Mouse (Mus musculus) midbrain, embryonic 11.5 days (tissue): ENCODE measurements around the gene Socs3. TPM values are rescaled to one million over a fixed set of nuclear protein-coding genes. Genes with fewer than 3 reads are reported as not detected.

Source experiments
- ATAC-seq: fragments of 200-750 bp; cut with Nextera tagmentation; 2 replicates; pipeline ENCODE4 v1.8.0; 2017; ENCODE audit warnings: moderate TSS enrichment, moderate library complexity; ENCODE audit not compliant: low FRiP score
- DNase-seq: peaks from one replicate; pipeline ENCODE4 v3.0.0; 2015; ENCODE audit warnings: low spot score; ENCODE audit errors: missing footprints
- H3K27ac ChIP-seq: fragments of 300-500 bp; sonication (generic); 2 replicates; pipeline ENCODE4 v1.5.1; 2014; ENCODE audit warnings: low read depth, low read length
- H3K27me3 ChIP-seq: fragments of 300-500 bp; sonication (generic); 2 replicates; pipeline ENCODE4 v1.6.1; 2014; ENCODE audit warnings: mild to moderate bottlenecking, low read length, moderate library complexity, mixed read lengths; ENCODE audit not compliant: control insufficient read depth, insufficient read depth
- H3K36me3 ChIP-seq: fragments of 300-500 bp; sonication (generic); 2 replicates; pipeline ENCODE4 v1.6.1; 2014; ENCODE audit warnings: mild to moderate bottlenecking, low read length, moderate library complexity, mixed read lengths; ENCODE audit not compliant: control insufficient read depth, insufficient read depth
- H3K4me1 ChIP-seq: fragments of 300-500 bp; sonication (generic); 2 replicates; pipeline ENCODE4 v1.6.1; 2014; ENCODE audit warnings: low read length; ENCODE audit not compliant: control insufficient read depth, insufficient read depth
- H3K4me2 ChIP-seq: fragments of 300-500 bp; sonication (generic); 2 replicates; pipeline ENCODE4 v1.6.1; 2014; ENCODE audit warnings: mild to moderate bottlenecking, moderate library complexity
- H3K4me3 ChIP-seq: fragments of 300-500 bp; sonication (generic); 2 replicates; pipeline ENCODE4 v1.5.1; 2014; ENCODE audit warnings: low read depth, low read length
- H3K9ac ChIP-seq: fragments of 300-500 bp; sonication (generic); 2 replicates; pipeline ENCODE4 v1.6.1; 2014; ENCODE audit warnings: low read length
- H3K9me3 ChIP-seq: fragments of 300-500 bp; sonication (generic); 2 replicates; pipeline ENCODE4 v1.6.1; 2016; ENCODE audit warnings: low read length; ENCODE audit not compliant: control insufficient read depth
- WGBS: fragments of 180-500 bp; shearing (Covaris S2); extraction: QIAGEN DNeasy Blood & Tissue Kit; methylation state at CpG from one replicate; pipeline ENCODE4 v1.1.7; 2014; 5-methylcytosine and 5-hydroxymethylcytosine counted together
- polyA plus RNA-seq: library from polyadenylated mRNA; unstranded; fragments of >200 nt; fragmentation: Nextera tagmentation; extraction: Ambion mirVana; gene quantifications from 2 replicates; pipeline ENCODE4 v1.2.1, GENCODE M21; 2014

Socs3 gene
- polyA plus RNA-seq = 5.5 and 5.9 TPM in 2 replicates

DNA sequence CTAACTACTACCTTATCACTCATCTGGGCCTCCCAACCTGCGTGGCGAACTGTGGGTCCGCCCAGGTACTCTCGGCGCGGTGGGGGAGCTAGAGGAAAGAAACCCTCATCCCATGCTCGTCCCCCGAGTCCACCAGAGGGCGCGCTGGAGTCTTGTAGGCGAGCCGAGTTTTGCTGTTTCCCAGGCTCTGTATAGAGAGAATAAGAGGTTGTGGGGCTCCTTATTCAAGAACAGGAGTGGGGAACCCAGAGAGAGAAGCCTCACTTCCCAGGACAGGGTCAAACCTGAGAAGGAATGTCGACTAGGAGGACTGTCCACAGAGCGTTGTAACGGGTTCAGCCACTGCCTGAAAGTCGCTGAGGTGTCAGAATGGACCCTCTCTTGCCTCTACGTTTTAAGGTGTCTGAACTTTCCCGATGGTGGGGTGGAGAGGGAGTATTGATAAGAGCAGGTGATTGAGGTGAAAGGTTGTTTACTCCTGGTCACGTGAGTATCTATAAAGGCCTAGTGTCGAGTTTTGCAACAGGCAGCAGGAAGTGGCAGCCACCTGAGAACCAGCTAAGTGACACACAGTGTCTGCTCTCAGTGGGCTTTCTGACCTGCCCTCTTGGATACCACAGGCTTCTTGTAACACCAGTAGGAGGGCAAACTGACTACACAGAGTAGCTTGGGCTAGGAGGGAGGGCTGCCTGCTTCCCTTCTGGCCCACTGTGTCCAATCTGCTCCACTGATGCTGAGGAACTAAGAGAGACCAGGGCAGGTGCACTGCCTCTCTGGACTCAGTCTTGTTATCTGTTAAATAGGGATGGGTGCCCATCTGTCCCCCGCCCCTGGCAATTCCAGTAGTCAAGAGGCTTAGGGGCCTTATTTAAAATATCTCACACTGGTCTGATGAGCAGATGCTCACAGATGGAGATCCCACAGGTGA, at the start of gene Socs3:
TSS of gene Socs3 (minus strand) at position 103 of the 928 bp plus-strand sequence.
- H3K4me2 ChIP-seq = peak within 1 kb of the TSS; percentile 99
- no peaks in the 10 kb centered on the region for H3K36me3 ChIP-seq
- H3K4me3 ChIP-seq = peak within 1 kb of the TSS; percentile 69
- DNase-seq (peak; percentile 100), ATAC-seq (peak; percentile 25)
- whole genome bisulfite sequencing = 11% methylated on average over 21 of the region's 21 CpGs
- H3K27ac ChIP-seq = peak within 1 kb of the TSS; percentile 91
- H3K9me3 ChIP-seq = no peaks in the 10 kb centered on the region
- peaks cover 26% of the 10 kb centered on the region for H3K27me3 ChIP-seq
- H3K4me1 ChIP-seq = peaks cover 64% of the 10 kb centered on the region
- peak within 1 kb of the TSS; percentile 91 for H3K9ac ChIP-seq

DNA sequence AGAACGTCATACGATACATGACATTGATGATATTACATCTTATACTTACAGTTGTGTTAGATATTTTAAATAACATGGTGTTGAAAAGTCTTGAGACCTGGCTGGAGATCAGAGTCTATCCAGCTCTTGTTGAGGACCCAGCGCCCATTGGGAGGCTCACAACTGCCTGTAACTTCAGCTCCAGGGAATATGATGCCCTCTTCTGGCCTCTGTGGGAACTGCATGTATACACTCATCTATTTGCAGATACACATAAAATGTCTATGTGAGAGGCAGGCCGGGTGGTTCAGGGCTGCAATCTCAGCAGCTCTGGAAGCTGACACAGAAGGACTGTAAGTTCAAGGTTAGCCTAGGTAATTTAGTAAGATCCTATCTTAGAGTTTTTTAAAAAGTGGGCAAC, 48.5 kb upstream of the Socs3 start:
- Histone ChIP-seq H3K4me3 (no peak overlapping the region), H3K9ac (no peak overlapping the region), H3K4me2 (no peak overlapping the region), H3K36me3 (0 out of 2 replicates have a peak, but pooled peaks cover 3% of the 10 kb centered on the region), H3K9me3 (no peaks in the 10 kb centered on the region), H3K27me3 (no peaks in the 10 kb centered on the region), H3K27ac (no peak overlapping the region), H3K4me1 (no peaks in the 10 kb centered on the region)
- WGBS = 94% methylated on average over 4 of the region's 4 CpGs
- ATAC-seq (no peak), DNase-seq (no peak)

- ATAC-seq = no peak
- Histone ChIP-seq H3K27ac (no peak overlapping the region), H3K36me3 (0 out of 2 replicates have a peak, but pooled peaks cover 3% of the 10 kb centered on the region)
Observed at GRCm38 (mm10) chr11:118015381-118016145, 45.7 kb upstream of the Socs3 start.

DNA sequence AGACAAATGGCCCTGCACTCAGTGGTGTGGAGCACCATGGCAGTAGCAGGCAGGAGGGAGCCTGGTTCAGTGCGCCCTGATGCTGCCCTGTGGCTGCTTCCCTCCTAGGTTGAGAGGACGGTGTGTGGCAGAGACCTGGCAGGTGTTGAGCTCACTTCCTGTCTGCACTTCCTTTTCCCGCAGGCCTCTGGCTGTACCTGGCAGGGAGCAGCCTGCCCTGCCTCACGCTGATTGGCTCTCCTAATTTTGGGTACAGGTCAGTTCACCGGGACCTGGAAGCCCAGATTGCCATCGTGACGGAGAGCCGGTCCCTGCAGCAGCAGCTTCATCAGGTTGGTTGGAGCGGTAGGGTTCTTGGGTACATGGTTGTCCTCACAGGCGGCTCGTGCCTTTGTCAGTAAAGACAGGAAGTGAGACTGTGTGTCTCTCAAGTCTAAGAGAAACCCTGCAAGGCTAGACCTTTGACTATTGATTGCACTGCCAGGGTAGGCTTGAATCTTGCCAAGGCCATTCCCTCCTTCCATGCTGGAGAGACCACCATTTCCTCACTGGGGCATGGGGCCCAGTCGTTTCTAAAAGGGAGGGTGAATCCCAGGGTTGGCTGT, 44.6 kb upstream of the Socs3 start:
- Histone ChIP-seq H3K4me1 (0 out of 2 replicates have a peak, but pooled peaks cover under 1% of the 10 kb centered on the region), H3K4me2 (no peak overlapping the region), H3K27ac (no peak overlapping the region), H3K9ac (no peak overlapping the region), H3K4me3 (no peak overlapping the region), H3K9me3 (no peaks in the 10 kb centered on the region), H3K36me3 (no peaks in the 10 kb centered on the region), H3K27me3 (no peaks in the 10 kb centered on the region)
- DNase-seq = no peak
- 91% methylated on average over 12 of the region's 12 CpGs for WGBS
- no peak for ATAC-seq

More at GRCm38 (mm10) chr11:118015381-118016145, 45.7 kb upstream of the Socs3 start:
- H3K9ac ChIP-seq = no peak overlapping the region
- no peak for DNase-seq
- H3K27me3 ChIP-seq = no peaks in the 10 kb centered on the region
- H3K9me3 ChIP-seq = no peaks in the 10 kb centered on the region
- H3K4me1 ChIP-seq = no peaks in the 10 kb centered on the region
- H3K4me2 ChIP-seq = no peak overlapping the region
- no peak overlapping the region for H3K4me3 ChIP-seq
- WGBS = 92% methylated on average over 8 of the region's 8 CpGs

DNA sequence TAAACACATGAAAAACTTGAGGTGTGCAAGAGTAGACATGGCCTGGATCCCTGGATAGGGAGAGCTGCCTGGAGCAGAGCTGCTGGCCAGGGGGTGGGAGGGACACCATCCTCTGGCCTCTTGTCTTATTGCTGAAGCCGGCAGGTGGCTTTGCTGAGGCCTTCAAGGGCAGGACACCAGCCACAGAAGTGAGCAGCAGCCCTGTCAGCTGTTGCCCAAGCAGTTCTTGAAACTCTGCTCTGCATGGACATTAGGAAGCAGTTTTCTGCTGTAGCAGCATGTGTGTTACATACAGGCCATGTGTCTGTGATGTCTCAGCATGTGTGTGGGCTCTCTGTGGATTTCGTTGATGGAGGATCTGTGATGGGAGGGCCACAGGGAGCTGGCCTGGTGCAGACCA, 43.5 kb upstream of the Socs3 start:
- no peak overlapping the region for H3K9ac ChIP-seq
- ATAC-seq = no peak
- no peak overlapping the region for H3K4me2 ChIP-seq
- H3K27me3 ChIP-seq = no peaks in the 10 kb centered on the region
- peaks cover 5% of the 10 kb centered on the region; the same call in 1 of the 2 replicates for H3K4me1 ChIP-seq
- H3K36me3 ChIP-seq = no peaks in the 10 kb centered on the region
- no peak for DNase-seq
- no peaks in the 10 kb centered on the region for H3K9me3 ChIP-seq
- no peak overlapping the region for H3K4me3 ChIP-seq
- 77% methylated on average over 2 of the region's 2 CpGs for WGBS
- no peak overlapping the region for H3K27ac ChIP-seq

- ATAC-seq = no peak
- 93% methylated on average over 1 of the region's 1 CpGs for WGBS
- no peaks in the 10 kb centered on the region for H3K36me3 ChIP-seq
Observed at GRCm38 (mm10) chr11:118012595-118012994, 42.7 kb upstream of the Socs3 start.

GRCm38 (mm10) chr11:118009865-118010571, 40.2 kb upstream of the Socs3 start:
- peak; percentile 83 for DNase-seq
- 0 out of 2 replicates have a peak, but pooled peaks have one; percentile 4 for ATAC-seq
- H3K4me1 ChIP-seq = peaks cover 12% of the 10 kb centered on the region

More at GRCm38 (mm10) chr11:118012595-118012994, 42.7 kb upstream of the Socs3 start:
- Histone ChIP-seq H3K9me3 (no peaks in the 10 kb centered on the region), H3K4me3 (no peak overlapping the region), H3K9ac (no peak overlapping the region), H3K4me1 (peaks cover 11% of the 10 kb centered on the region), H3K27me3 (no peaks in the 10 kb centered on the region), H3K27ac (no peak overlapping the region), H3K4me2 (no peak overlapping the region)
- no peak for DNase-seq

GRCm38 (mm10) chr11:118008843-118009242, 39.0 kb upstream of the Socs3 start:
- H3K4me3 ChIP-seq = no peak overlapping the region
- 77% methylated on average over 8 of the region's 8 CpGs for WGBS
- H3K4me2 ChIP-seq = no peak overlapping the region
- H3K9me3 ChIP-seq = no peaks in the 10 kb centered on the region
- H3K27ac ChIP-seq = no peak overlapping the region
- ATAC-seq (no peak), DNase-seq (peak; percentile 60)
- peaks cover 12% of the 10 kb centered on the region for H3K4me1 ChIP-seq
- H3K36me3 ChIP-seq = peaks cover 7% of the 10 kb centered on the region
- H3K27me3 ChIP-seq = no peaks in the 10 kb centered on the region
- no peak overlapping the region for H3K9ac ChIP-seq

More at GRCm38 (mm10) chr11:118009865-118010571, 40.2 kb upstream of the Socs3 start:
- H3K9me3 ChIP-seq = no peaks in the 10 kb centered on the region
- no peak overlapping the region for H3K27ac ChIP-seq
- no peak overlapping the region for H3K4me3 ChIP-seq
- no peaks in the 10 kb centered on the region for H3K27me3 ChIP-seq
- H3K36me3 ChIP-seq = peaks cover 4% of the 10 kb centered on the region
- no peak overlapping the region for H3K4me2 ChIP-seq
- no peak overlapping the region for H3K9ac ChIP-seq
- 60% methylated on average over 4 of the region's 4 CpGs for WGBS
